Mouse (Mus musculus): Measurements from ENCODE around the gene Rmi1. TPM values are rescaled to one million over a fixed set of nuclear protein-coding genes. Genes with fewer than 3 reads are reported as not detected.
"Not testable (repeated sequence)": the region's sequence is repeated elsewhere in the genome, so short reads cannot be mapped to it uniquely, and the experiment has no call there.

Rmi1 gene
- total RNA-seq, 2 experiments from 2014 or later, result 9.5 to 9.6 TPM

GRCm38 (mm10) chr13:58397651-58398050 is 4.4 kb upstream of the Rmi1 start:
- intact Hi-C loops (cut with DNase I), result no loop called here
- DNase-seq, result no peak

GRCm38 (mm10) chr13:58400576-58400975 is 1.5 kb upstream of the Rmi1 start:
- intact Hi-C loops (cut with DNase I), result loop anchor here (5.0 kb wide), 1 partner anchor 142 kb away; no protein-coding TSS in a partner anchor
- no peak for DNase-seq

- peak; percentile 80 to 82 for DNase-seq
- intact Hi-C loops (cut with DNase I), result loop anchor here (5.0 kb wide), 1 partner anchor 141 kb away; no protein-coding TSS in a partner anchor
These were observed 679 bp upstream of the Rmi1 start for GRCm38 (mm10) chr13:58401135-58402002.

- DNase-seq, result peak in 1 of 2 experiments; percentile 88
- intact Hi-C loops (cut with DNase I), result loop anchor here (5.0 kb wide), 1 partner anchor 140 kb away; no protein-coding TSS in a partner anchor
These were observed 679 bp downstream of the Rmi1 start for GRCm38 (mm10) chr13:58402744-58403110.

- intact Hi-C loops (cut with DNase I), result loop anchor here (5.0 kb wide), 1 partner anchor 139 kb away; no protein-coding TSS in a partner anchor
- not testable (repeated sequence) for DNase-seq
These were observed 1.2 kb downstream of the Rmi1 start, which contains the start of gene Hnrnpk for GRCm38 (mm10) chr13:58403243-58403642. Gene Hnrnpk (minus strand): TSS chr13:58403343.

GRCm38 (mm10) chr13:58411073-58411472 is 9.0 kb downstream of the Rmi1 start:
- no peak for DNase-seq
- intact Hi-C loops (cut with DNase I), result no loop called here

GRCm38 (mm10) chr13:58415374-58415773 is 13.3 kb downstream of the Rmi1 start:
- intact Hi-C loops (cut with DNase I), result no loop called here
- peak in 1 of 2 experiments; percentile 23 for DNase-seq

- intact Hi-C loops (cut with DNase I), result no loop called here
- no peak for DNase-seq
These were observed 13.8 kb downstream of the Rmi1 start for GRCm38 (mm10) chr13:58415838-58416237.

GRCm38 (mm10) chr13:58418656-58419055 is 16.6 kb downstream of the Rmi1 start:
- no peak for DNase-seq
- intact Hi-C loops (cut with DNase I), result no loop called here

- no peak for DNase-seq
- intact Hi-C loops (cut with DNase I), result no loop called here
These were observed 17.2 kb downstream of the Rmi1 start for GRCm38 (mm10) chr13:58419266-58419665.

GRCm38 (mm10) chr13:58421026-58421425 is 19.0 kb downstream of the Rmi1 start:
- no peak for DNase-seq
- intact Hi-C loops (cut with DNase I), result loop anchor here (5.0 kb wide), 1 partner anchor 96 kb away; no protein-coding TSS in a partner anchor

GRCm38 (mm10) chr13:58422242-58422641 is 20.2 kb downstream of the Rmi1 start:
- intact Hi-C loops (cut with DNase I), result loop anchor here (5.0 kb wide), 1 partner anchor 95 kb away; no protein-coding TSS in a partner anchor
- no peak for DNase-seq

- DNase-seq, result peak in 1 of 2 experiments; percentile 14
- intact Hi-C loops (cut with DNase I), result loop anchor here (5.0 kb wide), 1 partner anchor 94 kb away; no protein-coding TSS in a partner anchor
These were observed 21.1 kb downstream of the Rmi1 start for GRCm38 (mm10) chr13:58423061-58423660.

- DNase-seq, result no peak
- intact Hi-C loops (cut with DNase I), result no loop called here
These were observed 37.7 kb downstream of the Rmi1 start for GRCm38 (mm10) chr13:58439716-58440115.

- intact Hi-C loops (cut with DNase I), result no loop called here
These were observed 41.3 kb downstream of the Rmi1 start for GRCm38 (mm10) chr13:58443326-58443725.

GRCm38 (mm10) chr13:58443787-58444186 is 41.7 kb downstream of the Rmi1 start:
- peak in 1 of 2 experiments; percentile 12 for DNase-seq
- intact Hi-C loops (cut with DNase I), result no loop called here

More at GRCm38 (mm10) chr13:58443326-58443725, 41.3 kb downstream of the Rmi1 start:
- DNase-seq, result no peak

GRCm38 (mm10) chr13:58446541-58446940 is 44.5 kb downstream of the Rmi1 start:
- intact Hi-C loops (cut with DNase I), result no loop called here
- DNase-seq, result no peak

- intact Hi-C loops (cut with DNase I), result no loop called here
- DNase-seq, result no peak
These were observed 48.6 kb downstream of the Rmi1 start for GRCm38 (mm10) chr13:58450459-58451182.

GRCm38 (mm10) chr13:58452246-58452645 is 50.2 kb downstream of the Rmi1 start:
- DNase-seq, result no peak
- intact Hi-C loops (cut with DNase I), result no loop called here

GRCm38 (mm10) chr13:58452651-58453413 is 50.8 kb downstream of the Rmi1 start:
- intact Hi-C loops (cut with DNase I), result no loop called here
- DNase-seq, result peak; percentile 35 to 36

Measured in heart, postnatal 14 days (tissue).